Mouse (Mus musculus) kidney, adult 18-20 months (tissue): ENCODE results near the gene Clspn.
"Not testable (repeated sequence)": the region's sequence is repeated elsewhere in the genome, so short reads cannot be mapped to it uniquely, and the experiment has no call there.

Source experiments
- DNase-seq: peaks from one replicate; pipeline ENCODE4 v3.0.0; 2021

The Clspn gene

DNA sequence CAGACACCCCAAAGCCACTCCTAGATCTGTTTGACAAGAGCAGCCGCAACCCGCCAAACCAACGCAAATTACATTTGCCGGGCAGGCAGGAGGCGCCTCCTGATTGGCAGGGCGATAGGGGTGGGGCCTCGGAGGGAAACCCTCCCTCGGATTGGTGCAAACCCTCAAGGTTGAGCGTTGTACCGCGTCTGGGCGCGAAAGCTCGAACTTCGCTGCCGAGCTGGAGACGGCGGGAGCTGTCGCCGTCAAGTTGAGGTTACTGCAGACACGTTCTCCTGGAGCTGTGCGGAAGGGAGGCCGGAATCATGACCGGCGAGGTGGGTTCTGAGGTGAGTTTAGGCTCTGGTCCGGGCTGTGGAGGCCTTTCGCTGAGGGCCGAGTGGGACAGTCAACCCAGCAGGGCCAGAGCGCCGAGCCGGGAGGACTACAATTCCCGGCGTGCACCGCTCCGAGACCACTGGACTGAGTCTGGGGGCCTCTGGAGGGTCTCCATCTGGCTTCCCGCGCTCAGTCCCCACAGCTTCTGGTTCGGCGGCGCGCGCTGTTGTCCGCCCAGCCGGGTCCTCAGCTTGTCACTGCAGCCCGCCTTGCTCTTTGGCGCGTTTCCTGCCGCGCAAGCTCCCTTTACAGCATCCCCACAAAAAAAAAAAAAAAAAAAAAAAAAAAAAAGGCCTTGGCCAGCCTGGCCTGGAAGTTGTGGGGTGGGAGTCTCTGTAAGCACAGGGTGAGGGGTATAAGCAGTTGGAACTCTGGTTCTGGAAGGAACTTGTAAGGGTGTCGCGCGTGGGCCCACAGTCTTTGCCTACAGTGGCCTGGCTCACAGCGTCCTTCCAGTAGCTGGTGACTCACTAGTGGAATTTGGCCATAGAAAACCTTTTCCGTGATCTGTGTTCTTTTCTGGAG is at the start of gene Clspn:
Gene Clspn, plus strand, starts transcription at position 127 of the 903 bp plus-strand sequence.
- DNase-seq: peak; percentile 84

DNA sequence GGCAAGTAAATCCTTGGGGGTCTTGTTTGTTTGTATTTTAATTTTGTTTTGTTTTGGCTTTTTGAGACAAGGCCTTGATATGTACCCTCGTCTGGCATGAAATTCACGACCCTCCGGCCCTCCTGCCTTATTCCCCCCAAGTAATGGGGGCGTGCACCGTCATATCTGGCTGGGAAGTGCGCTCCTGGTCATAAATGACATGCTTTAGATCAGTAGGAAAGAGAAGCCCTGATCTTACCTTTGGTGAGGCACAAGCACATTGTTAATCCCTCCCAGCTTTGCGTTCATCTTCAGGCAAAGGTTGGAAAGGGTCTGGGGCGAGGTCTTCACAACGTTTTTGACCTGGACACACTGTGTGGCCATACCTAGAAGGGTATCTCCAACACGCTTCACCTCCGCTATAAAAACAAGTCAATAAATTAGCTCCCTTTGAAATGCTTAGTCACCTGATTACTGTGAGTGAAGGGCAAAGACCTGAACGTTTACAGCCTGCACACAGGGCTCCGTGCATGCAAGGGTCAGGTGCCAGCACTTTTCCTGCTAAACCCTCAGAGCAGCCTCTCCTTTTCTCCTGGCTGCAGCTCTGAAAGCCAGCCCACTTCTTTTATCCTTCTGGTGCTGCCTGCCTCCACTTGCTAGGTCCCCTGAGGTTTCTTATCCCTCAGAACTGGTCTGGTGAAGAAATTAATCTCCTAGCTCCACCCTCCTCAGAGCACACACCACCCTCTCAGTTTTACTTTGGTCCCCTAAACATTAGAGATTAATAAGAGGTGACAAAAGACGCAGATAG is 48.4 kb upstream of the Clspn start:
- DNase-seq: no peak

DNA sequence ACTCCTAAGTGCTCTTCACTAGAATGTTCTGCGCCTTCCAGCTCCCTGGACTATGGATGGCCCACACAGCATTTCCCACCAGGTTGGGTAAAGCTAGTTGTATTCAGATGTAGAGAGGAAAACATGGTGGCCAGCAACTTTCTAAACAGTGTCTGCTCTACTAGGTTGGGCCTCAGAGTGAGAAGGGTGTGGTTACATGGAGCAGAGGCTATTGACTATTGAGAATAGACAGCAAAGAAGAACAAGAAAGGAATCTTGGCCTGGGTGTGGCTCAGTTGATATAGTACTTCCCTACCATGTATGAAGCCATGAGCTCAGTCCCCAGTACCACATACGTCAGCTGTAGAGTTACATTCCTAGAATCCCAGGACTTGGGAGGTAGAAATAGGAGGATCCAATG is 47.7 kb upstream of the Clspn start:
- DNase-seq: no peak

DNA sequence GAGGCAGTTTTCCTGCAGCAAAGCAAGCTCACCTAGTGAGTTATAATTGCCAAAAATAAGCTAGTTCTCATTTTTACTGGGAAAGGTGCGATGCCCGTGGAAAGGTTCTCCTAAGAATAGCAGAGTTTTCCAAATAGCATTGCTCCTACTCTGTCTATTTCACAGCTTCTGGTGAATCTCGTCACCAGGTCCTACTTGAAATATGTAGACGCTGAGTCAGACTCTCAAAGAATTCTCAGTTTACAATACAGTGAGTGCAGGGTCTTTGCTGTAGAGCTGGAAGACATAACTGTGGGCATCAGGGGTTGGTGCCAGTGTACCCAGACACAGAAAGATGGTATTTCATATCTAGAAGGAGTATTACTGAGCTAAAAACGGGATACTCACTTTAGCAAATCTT is 45.7 kb upstream of the Clspn start:
- DNase-seq: no peak

DNA sequence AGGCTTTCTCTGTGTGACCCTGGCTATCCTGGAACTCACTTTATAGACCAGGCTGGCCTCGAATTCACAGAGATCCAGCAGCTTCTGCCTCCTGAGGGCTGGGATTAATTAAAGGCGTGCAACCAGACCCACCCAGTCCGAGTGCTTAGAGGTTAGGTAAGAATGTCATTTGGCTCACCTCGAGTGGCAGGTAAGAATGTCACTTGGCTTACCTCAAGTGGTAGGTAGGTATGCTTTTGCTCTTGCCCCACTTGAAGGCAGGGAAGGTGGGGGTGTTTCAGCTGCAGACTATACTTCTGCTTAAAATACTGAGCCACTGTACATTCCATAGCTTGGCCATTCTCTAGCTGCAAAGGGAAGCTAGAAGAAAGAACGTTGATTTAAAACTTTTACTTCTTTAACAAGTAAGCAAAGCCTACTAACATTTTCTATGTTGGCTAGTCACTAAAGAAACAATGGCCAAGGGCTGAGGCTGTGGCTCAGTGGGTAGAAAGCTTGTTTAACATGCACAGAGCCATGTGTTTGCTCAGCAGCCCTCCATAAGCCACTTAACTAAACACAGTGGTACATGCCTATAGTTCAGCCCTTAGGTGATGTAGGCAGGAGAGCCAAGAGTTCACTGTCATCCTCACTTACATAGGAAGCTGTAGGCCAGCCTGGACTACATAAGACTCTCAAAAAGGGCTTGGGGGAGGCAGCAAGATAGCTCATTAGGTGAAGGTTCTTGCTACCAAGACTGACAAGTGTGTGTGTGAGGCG is 44.2 kb upstream of the Clspn start:
- DNase-seq: no peak

DNA sequence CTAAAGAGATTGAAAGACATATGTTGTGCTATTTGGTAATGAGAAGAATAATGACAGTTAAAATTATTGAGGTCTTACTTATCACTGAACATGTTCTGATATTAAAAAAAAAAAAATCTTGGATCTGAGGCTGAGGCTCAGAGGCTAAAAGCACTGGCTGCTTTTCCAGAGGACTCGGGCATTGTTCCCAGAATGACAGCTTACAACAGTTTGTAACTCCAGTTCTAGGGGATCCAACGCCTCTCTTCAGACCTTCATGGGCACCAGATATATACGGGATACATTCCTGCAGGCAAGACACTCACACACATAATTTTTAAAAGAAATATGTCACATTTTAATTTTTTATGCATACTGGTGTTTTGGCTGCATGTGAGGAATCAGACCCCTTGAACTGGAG is 30.6 kb upstream of the Clspn start:
- DNase-seq: no peak

DNA sequence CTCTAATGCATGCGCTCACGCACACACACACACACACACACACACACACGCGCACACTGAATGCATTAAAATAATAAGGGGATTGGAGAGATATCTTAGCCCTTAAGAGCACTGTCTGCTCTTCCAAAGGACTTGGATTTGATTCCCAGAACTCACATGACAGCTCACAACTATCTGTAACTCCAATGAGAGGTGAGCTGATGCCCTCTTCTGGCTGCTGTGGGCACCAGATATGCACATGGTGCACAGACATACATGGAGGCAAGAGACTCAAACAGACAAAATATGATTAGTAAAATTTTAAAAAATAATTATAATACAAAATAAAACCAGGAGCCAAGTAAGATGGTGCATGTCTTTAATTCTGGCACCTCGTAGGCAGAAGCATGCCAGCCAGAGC is 29.9 kb upstream of the Clspn start:
- no peak for DNase-seq

DNA sequence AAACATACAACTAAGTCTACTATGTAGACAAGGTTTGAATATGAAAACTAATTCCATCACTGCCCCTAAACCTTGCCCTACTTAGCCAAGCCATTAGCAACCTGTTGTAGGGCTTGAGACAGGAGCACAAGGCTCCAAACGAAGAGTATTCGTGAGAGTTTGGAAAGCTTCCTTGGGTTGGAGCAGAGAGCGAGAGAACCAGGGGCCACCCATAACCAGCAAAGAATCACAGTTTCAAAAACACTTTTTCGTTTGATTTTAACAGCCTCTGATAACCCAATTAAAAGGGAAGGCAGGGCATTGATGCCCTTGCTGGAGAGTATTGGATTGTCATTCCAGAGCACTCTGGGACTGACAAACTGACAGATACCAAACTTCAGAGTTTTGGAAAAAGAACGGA is 24.4 kb upstream of the Clspn start:
- DNase-seq: no peak

DNA sequence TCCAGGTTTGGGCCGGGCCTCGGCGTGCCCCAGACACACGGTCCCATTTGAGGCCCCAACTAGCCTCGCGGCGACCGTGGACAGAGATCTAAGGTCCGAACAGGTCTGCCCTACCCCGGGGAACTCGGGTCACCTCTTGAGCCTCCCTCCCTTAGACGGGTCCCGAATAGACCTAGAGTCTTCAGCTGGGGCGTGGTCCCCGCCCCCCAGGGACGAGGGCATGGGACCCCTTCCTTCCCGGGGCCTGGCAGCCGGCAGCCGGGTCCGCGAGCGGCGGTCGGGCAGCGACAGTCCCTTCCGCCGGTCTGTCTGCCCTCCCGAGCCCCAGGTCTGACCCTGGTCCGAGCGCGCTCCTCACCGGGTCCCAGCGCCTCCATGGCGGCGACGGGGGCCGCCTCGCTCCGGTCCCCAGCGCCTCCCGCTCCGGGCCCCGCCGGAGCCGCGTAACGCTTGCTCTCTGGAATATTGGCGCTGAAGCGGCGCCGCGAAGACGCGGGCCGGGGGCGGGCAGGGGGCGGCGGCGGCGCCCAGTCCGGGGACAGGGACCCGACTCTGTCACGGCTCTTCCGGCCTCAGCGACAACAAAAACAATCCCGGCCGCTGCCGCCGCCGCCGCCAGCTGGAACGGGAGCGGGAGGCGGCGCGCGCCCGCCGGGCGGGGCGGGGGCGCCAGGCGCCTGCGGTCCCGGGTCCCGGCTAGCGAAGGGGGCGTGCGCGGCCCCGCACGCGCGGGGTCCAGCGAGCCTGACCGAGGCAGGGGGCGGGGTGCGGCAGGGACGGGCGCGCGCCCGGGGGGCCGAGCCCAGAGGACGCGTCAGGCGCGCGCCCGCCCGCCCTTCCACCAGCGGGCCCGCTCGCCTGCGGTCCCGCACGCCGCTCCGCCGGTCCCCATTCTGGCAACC is 23.7 kb upstream of the Clspn start, which contains the start of gene Ago4:
Gene Ago4, minus strand, starts transcription at position 646 of the 902 bp plus-strand sequence.
- DNase-seq: peak; percentile 46

DNA sequence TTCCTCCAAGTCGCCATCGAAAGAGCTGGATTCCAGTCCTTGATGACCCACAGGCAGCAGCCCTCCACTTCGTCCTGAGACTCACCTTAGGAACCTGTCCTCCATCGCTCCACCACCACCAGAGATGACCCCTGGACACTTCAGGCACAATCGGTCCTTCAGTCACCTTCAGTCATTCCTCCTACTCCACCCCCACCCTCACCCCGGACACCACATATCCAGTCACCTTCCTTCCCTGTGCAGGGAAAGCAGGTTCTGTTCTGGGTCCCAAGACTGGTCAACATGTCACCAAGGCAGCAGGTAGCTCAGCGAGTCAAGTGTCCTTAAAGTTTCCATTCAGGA is 23.0 kb upstream of the Clspn start:
- DNase-seq: peak; percentile 48

DNA sequence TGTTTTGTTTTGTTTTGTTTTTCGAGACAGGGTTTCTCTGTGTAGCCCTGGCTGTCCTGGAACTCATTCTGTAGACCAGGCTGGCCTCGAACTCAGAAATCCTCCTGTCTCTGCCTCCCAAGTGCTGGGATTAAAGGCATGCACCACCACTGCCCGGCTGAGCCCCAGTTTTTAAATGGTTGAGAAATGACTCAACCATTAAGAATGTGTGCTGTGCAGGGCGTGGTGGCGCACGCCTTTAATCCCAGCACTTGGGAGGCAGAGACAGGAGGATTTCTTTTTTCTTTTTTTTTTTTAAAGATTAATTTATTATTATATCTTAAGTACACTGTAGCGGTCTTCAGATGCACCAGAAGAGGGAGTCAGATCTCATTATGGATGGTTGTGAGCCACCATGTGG is 21.1 kb upstream of the Clspn start:
- not testable (repeated sequence) for DNase-seq

DNA sequence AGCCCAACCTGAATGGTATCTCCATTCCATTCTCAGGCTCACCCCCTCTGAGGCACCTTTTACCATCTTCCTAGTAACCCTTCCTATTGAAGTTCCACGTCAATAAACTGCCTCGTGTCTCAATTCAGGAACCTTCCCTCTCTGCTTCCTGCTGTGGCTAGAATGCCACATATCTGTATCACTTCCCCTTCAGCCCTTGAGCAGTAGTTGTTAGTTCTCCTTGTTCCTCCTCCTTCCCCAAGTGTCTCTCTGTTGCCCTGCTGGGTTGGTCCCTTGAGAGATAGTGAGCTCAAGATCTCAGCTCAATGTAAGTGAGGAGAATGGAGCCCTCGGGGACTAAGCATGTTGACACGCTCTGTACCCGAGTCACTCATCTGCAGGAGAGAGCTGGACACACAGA is 19.9 kb upstream of the Clspn start:
- DNase-seq: no peak

DNA sequence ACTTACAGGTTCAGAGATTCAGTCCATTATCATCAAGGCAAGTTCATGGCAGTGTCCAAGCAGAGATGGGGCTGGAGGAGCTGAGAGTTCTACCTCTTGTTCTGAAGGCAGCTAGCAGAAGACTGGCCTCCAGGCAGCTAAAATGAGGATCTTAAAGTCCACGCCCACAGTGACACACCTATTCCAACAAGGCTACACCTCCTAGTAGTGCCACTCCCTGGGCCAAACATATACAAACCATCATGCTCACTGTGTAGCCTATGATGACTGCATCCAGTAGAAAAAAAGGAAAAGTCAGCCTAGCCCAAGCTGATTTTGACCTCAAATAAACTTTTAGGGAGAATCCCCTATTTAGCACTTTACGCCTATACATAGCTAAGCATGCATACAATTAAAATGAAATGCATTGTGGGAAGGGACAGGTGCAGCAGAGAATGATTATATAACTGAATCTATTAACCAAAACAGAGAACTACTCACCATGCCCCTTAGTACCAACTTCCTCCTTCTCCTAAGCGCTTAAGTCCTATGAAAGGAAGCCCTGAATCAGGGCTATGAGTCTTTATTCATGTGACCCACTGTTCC is 16.2 kb upstream of the Clspn start:
- DNase-seq: no peak

DNA sequence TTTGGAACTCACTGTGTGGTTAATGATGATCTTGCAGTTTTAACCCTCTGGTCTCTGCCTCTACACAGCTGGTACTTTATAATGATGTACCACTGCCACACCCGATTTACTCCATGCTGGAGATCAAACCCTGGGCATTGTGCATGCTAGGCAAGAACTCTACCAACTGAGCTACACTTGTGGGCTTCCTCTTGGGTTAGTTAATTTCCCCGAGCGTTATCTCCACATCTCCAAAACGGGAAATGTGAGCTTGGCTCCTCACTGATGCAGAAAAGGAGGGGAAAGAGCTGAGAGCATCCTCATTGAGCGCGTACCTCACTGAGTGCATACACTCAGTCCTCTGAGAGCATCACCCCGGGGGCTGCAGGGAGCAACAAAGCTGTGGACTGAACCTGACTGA is 13.9 kb upstream of the Clspn start:
- no peak for DNase-seq

DNA sequence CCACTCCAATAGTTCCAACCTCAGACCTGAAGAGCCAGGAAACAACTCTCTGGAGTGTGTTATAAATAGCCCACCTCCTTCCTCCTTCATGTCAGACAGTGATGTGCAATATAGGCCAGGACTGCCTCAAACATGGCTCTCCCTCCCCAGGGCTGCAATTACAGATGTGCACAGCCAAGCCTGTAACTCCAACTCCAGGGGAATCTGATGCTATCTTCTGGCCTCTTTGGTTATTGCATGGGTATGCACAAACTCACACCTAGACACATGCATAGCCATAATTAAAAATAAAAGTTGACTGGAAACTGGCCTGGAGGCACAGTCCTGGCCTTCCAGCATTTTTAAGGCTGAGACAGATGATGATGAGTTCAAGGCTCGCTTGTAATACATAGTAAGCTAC is 11.7 kb upstream of the Clspn start:
- DNase-seq: no peak

DNA sequence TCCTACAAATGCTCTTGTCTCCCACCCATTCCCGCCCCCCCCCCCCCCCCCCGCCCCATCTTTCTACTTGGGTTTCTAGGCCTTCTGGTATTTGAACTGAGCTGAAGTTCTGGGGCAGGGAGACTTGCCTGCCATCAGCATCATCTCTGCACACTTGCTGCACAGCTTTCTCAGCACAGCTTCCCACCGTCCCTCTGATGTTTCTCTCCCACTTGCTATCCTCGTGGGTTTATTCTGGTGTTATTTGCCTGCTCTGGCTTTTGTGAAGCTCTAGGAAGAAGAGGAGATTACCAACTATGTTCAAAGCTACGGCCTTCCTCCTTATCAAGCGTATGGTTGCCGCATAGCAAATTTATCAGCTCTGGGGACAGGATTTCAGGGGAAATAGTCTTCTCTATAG is 11.0 kb upstream of the Clspn start:
- DNase-seq: no peak

DNA sequence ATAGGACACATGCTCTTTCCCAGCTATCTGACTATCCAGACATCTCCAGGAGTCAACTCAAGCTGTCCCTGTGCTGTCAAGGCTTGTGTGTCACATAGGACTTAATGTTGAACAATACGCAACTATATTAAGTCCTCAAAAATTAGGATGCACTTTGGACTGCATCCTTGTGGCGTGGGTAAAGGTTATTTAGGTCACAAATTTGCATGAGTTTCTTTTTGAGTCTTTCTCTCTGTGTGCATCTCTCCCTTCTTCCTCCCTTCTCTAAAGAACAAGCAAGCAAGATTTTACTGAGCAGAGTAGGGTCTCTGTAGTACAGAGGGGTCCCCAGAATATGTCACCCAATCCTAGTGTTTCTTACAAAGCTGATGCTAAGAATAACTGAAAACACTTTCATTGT is 10.6 kb upstream of the Clspn start:
- no peak for DNase-seq

DNA sequence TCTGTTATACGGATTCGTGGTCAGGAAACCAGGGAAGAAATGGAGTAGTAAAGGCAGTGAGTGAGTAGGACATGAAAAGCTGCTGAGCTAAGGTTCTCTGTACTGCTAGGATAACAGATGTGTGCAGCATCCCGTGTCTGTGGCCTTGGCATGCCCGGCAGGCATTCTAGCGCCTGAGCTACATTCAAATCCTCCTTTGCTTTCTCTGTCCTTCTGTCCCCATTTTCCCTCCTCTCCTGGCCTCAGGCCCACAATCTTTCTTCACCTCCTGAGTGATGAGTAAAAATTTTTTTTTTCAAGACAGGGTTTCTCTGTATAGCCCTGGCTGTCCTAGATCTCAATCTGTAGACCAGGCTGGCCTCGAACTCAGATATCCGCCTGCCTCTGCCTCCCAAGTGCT is 4.6 kb upstream of the Clspn start:
- DNase-seq: no peak

DNA sequence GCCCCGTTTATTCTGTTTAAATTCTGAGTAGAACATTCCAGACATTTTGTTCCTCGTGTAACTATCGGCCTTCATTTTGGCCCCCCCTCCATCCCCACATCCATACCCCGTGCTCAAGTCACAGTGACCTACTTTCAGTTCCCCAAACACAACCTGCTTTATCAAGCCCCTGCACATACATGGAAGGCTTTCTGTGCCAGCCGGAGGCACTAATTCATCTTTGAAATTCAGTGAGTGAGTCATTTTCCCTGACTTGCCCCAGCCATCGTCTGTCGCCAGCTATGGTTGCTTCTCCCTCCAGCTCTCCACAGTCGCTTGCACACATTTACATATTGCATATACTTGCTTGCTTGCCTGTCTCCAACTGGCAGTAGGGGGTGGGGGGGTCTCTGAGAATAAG is 3.6 kb upstream of the Clspn start:
- no peak for DNase-seq

DNA sequence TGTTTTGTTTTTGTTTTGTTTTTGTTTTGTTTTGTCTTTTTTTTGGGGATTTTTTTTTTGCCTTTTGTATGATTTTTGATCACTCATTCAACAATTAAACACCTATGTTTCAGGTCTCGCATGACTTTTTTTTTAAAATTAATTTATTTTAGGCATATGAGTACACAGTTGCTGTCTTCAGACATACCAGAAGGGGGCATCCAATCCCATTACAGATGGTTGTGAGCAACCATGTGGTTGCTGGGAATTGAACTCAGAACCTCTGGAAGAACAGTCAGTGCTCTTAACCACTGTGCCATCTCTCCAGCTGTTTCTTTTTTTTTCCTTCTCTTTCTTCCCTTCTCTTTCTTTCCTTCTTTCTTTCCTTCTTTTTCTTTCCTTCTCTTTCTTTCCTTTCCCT is 3.0 kb upstream of the Clspn start:
- no peak for DNase-seq

DNA sequence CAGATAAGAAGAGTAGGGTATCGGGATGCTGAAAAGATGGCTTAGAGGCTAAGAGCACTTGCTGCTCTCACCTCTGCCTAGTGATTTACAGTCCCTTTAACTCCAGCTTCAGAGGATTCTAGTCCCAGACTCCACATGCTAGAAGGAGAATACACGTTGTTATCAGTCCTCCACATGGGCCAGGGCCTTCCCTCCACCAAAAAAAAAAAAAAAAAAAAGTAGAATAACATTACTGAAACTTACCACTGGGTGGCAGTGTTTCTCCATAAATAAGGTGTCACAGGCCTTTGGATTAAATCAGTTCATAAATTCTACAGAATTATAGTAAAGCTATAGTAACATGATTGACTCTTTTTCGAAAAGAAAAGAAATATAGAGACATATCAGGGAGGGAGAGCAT is 2.3 kb upstream of the Clspn start:
- DNase-seq: peak; percentile 6

DNA sequence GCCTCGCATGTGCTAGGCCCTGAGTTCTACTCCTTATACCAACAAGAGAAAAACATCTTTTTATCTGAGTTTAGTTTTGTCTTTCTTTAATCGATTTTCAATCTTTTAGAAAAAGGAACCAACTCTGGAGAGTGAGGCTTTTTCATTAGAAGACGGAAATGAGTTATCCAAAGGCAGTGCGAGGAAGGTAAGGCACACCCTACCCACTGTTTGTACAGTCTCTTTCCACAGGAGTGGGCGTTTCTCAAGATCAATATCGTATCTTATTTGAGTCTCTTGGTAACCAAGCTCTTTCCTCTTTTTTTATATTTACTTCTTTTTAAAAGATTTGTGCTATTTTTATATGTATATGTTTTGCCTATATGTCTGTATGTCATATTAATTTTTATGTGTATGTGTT is 7.1 kb downstream of the Clspn start:
- no peak for DNase-seq
